Mouse (Mus musculus): ENCODE data around the gene Fam162b. TPM values are rescaled to one million over a fixed set of nuclear protein-coding genes. Genes with fewer than 3 reads are reported as not detected.

Fam162b gene
- not detected for total RNA-seq (2021)

DNA sequence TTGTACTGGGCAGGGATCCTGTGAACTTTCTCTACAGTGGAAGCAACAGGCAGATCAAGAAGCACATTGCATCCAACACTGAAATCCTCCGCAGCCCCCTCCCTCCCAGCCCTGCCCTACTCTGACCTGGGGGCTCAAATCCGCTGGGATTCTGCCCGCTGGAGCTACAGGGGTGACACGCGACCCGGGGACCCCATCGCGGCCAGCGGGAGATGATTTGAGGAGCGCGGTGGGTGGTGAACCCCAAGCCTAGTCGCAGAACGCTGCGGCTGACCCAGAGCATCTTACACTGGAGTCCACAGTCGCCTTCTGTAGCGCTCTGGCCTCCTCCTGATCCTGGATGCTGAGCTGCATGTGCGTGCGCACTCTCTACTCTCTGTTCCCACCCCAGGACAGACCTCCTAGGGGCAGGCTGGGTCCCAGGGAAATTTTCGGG is at the start of gene Fam162b:
TSS of gene Fam162b (minus strand) at position 379 of the 436 bp plus-strand sequence.
- DNase-seq, result no peak

DNA sequence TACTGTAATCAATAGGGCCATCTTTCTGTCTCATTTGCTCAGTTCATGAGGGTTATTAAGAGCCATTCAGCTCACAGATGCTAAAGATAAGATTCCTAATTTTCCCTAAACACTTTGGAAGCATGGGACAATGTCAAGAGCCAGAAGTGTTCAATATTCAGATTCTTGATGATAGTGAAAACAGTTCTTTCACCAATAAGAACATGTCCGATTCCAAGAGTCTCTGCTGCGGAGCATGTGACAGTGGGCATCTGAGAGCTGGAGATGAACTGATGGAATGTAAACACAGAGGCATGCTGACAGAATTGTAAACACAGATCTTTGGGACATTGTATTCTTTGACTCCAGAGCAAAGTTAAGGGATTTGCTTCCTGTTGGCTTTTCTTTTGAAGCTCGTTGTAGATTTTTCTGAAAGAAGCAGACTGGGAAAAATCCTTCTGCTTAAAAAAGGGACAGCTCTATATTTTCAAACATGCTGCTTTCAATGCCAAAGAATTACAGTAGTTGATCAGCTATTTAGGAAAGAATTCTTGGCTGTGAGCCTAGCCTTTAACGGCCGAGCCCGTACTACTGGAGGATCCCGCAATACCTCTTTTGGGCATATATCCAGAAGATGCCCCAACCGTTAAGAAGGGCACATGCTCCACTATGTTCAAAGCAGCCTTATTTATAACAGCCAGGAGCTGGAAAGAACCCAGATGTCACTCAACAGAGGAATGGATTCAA is 41.3 kb upstream of the Fam162b start, which contains the start of gene Gprc6a:
TSS of gene Gprc6a (minus strand) at position 51 of the 726 bp plus-strand sequence.
- no peak for DNase-seq

DNA sequence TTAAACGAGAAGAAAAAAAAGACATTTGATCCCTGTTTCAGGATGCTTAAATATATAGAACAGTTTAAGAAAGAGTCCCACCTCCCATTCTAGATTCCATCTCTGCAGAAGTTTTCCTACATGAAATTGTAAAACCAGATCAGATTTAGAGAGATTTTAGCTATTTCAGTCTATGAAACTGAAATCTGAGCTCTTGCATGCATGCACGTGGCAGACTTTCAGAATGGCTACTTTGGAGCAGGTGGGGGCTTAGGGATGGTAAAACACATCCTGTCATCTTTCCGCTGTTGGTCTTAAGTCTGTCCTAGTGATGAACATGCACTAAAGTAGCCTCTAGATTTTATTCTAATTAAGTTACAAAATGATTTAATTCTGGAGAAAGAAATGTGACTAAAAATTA is 30.9 kb upstream of the Fam162b start:
- no peak for DNase-seq

DNA sequence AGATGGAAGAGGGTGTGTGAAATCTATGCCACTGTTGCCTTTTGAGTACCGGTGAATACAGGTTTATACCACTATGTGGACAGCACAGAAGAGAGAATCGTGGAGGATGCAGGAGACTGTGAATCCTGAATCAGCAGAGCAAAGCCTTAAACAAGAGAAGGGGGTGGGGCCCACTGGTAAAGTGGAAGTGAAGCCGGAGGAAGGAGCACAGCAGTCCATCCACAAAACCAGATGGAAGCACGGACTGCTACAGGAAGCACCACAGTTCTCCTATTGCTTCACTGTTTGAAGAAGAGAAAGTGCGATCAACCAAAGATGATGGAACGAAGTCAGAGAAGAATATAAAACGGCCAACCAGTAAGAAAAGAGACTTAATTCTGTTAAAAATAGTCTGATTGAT is 29.8 kb upstream of the Fam162b start:
- no peak for DNase-seq

DNA sequence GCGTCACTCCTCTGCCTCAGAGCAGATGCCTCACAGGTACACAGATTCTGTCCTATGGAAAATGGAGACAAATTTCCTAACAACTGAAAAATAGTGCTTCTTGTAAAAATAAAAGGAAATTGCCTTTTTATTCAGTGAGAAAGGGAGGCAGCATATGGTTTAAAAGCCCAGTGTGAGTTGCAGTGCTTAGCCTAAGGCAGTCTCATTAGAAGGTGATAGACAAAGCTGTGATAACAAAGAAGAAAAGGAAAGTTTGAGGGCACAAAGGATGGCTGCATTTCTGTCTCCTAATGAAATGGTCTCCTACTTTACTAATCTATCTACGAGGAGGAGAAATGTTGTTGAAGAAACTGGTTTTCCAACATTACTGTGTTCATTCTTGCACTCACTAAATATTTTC is 28.2 kb upstream of the Fam162b start:
- DNase-seq, result no peak

DNA sequence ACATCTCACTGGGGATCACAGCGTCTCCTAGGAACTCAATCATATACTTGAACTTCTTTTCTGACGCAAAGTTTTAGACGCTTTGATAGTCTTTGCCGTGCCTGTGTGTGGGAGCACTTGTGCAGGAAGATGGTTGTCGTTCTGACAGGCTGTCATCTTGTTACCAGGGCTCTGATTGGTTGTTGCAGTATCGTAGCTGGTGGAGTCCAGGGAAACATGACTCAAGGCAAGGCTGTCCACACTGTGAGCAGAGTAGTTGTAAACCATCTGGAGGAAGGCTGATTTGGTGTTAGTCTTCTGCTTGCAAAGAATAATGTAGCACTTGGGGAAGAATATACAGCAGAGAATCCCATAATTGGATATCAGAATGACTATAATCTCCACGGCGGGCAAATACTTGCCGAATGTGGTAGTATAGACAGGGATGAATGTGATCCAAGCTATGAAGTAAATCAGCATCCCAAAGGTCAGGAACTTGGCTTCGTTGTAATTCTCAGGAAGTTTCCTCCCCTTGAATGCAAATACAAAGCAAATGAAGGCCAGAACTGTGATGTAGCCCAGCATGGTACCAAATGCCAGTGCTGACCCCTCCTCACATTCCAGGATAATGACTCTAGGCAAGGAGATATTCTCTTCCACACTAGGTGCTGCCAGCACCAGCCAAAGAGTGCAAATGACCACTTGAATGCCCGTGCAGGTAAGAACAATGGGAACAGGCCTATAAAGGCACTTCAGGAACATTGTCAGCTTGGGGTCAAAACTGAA is 24.7 kb upstream of the Fam162b start:
- peak in 1 of 2 experiments; percentile 3 for DNase-seq

DNA sequence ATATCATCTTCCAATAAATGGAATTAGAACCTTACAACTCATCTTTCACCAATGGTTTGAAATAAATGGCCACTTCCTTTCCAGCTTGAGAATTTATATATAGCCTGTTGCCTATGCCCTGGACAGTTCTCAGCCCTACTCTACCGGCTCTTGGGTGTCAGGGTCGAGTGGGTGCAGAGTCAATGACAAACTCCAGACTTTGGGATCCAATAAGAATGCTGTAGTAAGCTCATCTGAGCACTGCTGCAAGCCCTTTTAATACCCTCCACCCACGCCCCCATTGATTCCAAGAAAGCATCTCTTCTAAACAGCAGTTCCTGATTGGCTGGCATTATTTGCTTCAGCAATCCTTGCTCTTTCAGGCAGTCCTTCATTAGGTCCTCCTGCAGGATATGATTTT is 23.1 kb upstream of the Fam162b start:
- no peak for DNase-seq

DNA sequence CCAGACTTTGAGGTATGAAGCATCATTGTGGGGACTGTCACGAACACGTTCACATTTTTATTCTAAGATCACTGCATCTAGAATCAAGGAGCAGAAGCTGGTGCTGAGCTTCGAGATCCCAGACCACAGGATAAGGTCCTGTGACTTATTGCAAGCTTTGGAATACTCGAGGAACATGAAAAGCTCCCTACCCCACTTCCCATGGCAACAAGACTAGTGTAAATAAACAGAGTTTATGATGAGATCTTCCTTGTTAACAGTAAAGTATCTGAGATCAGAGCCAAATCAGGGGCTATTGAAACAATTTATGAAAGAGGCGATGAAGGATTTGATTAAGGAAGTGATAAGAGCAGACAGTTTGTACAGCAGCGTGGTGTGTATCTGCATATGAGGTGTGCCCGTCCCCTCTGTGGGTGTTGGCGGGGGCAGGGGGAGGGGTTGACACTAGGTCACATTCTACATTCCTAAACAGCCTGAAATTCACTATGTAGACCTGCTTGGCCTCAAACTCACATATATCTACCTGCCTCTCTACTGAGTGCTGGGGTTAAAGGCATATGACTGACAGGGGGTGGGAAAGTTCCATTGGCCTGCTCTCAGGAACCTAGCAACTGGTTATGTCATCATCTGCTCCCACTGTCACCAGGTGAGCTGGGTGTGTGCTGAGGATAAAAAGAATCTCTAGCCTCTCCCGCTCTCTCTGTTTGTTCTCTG is 21.8 kb upstream of the Fam162b start:
- no peak for DNase-seq

DNA sequence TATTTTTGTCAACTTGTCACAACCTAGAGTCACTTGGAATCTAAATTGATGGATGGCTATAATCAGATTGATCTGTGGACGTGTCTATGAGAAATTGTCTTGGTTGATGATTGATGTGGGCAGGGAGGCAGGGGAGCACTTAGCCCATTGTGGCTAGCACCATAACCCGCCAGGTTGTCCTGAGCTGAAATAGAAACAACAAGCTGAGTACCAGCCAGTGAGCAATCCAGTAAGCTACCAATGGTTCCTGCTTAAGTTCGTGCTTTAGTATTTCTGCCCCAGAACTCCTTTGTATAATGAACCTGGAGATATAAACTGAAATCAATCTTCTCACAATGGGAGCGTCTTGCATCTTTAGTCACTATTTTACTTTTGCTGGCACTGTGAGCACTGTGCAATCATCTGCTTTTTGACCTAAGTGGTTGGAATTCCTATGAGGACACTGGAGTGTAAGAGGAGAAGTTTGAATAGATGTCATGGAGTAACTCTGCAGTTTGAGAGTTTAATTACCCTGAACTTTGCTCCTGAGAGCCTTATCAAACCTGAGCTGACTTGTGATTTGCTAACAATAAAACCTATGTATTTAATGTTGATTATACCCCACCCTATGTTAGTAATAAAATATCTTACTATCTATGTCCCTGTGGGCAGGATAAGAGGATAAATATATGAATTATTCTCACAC is 19.6 kb upstream of the Fam162b start:
- DNase-seq, result no peak

DNA sequence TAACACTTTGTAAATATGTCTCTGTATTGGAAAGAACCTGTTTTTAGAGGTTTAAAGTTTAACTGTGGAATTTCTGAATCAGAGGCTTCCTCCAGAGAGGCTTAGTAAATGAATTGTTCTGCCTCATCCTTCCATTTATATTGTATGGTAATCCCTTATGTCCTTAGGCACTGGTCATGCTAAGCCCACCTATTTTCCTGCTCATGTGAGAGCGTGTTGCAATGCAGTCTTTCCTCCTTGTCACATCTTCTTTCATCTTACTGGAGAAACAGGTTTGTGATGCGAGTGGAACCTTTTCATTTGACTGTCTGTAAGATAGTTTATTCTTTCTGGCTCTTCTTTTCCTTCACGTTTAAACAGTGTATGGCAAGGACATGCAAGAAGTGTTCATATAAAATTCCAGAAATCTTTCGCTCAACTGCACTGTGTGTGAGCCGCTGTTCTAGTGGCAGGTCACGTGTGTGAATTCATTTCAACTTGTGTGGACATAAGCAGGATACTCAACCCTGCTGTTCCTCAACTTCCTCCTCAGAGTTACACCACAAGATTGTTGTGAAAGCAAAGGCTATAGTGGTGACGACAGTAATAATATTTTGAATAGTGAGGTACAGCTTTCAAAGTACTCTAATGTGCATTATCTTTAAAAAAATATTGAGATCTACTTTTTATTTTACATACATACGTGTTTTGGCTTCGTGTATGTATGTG is 6.8 kb upstream of the Fam162b start:
- no peak for DNase-seq

DNA sequence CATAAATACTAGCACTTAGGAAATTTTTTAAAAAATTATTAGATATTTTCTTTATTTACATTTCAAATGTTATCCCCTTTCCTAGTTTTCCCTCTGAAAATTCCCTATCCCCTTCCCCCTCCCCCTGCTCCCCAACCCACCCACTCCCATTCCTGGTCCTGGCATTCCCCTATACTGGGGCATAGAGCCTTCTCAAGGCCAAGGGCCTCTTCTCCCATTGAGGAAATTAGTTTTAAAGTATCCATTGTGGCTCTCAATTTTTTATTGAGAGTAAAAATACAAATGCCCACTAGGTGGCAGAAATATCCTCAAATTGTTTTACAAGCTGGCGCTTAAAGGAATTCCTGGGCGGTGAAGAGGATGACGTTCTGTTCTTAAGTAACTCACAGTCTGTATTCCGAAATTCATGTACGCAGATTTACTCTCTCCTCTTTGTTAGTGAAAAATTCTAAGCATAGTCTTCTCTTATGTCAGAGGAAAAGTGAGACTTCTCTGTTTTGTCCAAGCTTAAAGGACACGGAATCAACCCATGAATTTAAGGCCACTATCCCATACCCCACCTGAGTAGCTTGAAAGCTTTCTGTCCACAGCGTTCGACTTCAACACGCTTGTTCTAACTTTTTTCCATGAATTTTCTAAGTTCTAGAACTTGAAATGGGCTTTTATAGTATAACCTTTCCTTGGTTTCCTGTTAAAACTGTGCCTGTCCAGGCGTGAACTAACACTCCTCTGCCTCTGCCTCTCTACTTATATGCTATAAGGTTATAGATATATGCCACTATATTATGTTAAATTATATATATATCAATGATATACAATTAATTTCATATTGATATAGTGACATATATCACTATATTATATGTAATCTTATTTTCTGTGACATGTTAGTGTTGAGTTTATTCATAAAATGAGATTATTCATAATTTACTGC is 4.9 kb upstream of the Fam162b start:
- no peak for DNase-seq

DNA sequence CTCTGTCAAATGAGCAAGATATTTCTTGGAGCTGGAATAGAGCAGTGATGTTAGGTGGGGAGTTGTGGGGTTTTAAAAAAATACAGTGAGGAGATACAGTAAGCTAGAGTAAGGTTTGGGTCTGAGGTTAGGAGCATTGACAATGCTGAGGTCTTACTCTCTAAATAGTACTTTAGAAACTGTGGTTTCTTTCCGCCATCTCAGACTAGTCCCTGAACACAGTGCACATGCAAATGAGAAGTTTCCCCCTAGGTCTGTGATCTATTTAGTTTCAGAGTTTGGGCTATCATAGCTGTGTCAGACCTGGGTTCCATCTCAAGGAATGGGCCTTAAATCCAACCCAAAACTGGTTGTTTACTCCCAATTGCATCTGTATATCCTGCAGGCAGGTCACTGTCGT is 1.3 kb upstream of the Fam162b start:
- DNase-seq, result no peak

DNA sequence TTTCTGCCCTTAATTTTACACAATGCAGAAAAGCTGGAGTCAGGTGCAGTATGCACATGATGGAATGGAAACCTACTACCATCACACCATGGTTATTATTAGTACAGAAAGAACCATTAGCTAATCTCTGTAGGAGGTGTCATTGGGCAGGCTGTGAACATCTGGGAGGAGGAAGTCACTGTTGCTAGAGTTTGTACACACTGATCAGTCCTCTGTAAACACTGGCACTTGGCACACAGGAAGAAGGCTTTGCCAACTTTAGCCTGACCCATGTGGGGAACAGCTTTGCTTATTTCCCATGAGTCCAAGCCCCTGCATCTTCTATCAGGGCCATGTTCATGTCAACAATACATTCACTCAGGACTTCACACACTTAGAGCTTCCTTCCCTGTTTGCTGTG is 5.4 kb downstream of the Fam162b start:
- DNase-seq, result no peak

DNA sequence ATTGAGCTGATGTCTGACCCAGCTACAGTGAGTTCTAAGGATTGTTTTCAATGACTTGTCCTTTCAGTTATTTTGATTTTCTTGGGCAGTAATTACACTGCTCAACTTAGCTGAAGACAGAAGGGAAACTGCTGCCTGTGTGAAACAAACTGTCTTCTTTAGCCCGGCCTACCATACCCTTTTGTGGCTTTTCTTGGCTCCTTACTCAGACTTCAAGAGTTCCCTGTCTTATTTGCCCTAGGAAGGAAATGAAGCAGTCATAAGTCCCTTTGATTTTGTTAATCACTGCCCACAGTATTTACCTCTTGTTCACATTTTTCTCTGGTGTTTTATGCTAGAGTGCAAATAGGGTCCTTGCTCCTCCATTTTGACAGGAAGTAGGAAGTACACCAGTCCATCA is 5.9 kb downstream of the Fam162b start:
- no peak for DNase-seq

DNA sequence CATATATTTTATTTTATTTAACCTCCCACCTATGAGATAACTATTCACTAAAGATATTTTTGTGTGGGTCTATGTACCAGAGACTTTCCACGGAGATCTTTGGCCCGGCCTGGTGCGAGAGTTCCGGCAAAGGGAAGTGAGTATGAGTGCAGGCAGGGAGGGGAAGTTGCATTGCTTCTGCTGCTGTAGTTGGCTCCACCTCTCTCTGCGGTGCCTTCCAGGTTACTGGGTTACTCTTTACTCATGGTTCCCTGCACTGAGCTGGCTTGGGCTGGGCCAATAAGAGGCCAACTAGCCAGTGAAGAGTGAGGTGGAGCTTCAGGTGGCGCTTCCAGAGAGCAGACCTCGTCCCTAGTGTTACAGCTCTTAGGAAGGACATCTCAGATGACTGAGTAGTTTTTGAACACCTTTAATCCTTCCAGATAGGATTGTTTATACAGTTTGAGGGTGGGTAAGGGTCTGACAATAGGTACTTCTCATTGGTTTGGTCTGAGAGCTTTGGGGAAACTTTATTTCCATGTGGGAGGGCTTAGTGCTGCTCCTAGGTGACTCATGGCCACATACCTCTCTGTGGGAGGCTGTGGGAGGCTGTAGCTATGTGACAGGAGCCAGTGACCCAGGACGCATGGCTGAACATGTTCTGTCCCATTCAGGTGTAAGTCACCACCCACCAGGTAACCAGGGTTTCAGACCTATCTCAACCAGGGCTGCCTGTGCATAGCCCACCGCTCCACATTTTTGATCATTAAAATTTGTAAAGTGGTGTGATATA is 18.9 kb downstream of the Fam162b start:
- no peak for DNase-seq

DNA sequence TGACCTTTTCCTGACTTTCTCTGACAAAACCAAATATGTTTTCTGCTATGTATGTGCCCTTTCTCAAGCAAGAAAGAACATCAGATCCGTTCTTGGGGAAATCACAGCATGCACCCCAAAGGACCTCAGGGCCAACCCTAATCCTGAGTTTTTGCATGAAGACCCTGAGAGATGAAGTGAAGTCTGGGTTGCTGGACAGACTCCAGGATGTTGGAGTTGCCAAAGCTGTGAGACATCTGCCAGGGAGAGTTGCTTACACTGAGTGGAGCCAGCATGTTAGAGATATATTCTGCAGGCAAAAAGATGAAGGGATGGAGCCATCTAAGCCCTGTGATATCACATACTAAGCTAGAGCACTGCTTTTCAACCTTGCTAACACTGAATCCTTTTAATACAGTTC is 34.3 kb downstream of the Fam162b start:
- no peak for DNase-seq

DNA sequence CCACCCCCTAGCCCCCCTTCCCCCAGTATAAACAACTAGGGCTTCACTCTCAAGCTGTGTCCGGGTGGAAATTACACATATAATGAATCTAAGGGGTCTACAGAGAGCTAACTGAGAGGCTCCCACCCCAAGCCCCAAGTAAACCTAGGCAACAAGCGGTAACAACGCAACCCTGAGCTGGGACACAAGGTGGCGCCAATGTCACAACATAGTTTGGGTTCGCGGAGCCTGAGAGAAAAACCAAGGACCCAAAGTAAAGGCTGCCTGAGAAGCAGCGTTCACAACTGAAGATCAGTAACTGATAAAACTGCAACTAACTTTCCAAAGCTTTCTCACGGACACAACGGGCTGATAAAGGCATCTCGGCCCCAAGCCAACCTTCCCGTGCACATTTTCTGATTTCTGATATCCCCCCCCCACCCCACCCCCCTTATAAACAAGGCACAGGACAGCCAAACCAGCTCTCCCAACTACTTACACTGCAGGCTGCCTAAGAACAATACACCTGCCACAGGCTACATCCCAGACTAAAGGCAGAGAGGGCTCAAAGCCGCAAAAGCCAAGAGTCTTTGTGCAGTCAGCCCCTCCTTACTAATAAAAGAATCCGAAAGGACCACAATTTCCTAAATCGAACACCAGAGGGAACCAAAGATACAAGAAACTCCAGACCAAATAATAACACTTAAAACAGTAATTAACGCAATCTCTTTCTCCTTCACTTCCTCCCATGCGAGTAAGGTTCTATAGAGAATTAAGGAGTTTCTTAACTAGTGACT is 36.8 kb downstream of the Fam162b start:
- peak; percentile 64 to 73 for DNase-seq
